Mouse (Mus musculus) adipocyte (in vitro differentiated cells): ENCODE data around the gene Sac3d1.

Source experiments
- DNase-seq: peaks from one replicate; pipeline ENCODE4 v3.0.0-alpha.2; 2016; ENCODE audit warnings: low spot score

Sac3d1 gene

GRCm38 (mm10) chr19:6118677-6119185 is 281 bp upstream of the Sac3d1 start:
- DNase-seq = no peak

DNA sequence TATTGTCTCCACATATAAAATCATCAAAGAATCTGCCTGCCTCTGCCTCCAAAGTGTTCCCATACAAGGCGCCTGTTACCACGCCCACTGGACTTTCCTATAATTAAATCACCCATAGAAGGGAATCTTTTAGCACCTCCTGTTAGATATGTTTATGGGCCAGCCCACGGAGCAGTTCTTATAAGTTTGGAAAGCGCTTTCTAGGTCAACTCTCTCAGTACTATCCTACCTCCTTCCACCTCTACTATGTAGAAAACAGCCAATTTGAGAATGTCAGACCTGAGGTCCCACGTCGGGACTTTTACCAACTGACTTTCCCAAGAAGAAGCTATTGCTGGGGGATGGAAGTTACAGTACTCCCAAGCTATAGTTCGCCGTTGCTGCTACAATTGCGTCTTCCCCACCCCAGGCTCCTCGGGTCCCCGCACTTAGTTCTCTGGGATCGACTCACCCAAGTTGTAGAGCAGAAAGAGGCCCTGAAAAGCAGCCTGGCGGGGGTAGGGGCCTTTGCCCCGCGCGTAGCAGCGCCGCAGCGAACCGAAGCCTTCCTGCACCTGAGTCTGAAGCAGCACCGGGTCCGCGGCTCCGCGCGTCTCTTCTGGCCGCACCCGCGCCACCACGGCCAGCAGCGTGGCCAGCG is 984 bp downstream of the Sac3d1 start:
- DNase-seq = peak; percentile 26

DNA sequence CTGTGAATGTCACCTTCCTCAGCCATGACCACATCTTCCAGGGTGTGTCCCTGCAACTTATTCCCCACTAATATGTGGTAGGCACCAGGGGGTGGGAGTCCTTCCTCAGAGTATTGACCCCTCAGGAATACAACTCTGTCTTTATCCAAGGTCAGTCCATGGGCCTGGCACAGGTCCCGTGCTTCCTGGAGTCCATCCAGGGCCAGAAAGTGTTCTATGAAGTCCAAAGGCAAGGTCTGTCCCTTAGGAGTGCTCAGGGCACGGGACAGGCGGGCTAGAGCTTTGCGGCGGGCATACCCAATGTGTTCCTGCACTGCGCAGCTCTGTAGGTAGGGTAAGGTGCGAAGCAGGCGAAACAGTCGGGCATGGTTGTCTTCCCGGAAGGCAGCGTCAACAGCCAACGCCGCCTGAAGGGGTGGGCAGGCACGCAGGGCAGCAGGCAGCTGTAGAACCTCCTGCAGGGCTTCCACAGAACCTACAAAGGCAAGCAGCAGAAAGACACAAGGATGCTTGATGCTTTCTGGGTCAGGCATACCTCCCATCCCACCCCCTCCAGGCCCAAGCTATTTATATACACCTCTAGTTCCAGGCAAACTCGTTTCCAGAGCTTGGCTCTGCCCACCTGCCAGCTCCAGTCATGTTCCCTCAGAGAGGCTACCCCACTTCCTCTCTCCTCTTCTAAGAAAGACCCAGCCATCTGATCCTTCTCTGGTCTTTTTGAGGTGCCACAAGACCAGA is 2.2 kb downstream of the Sac3d1 start:
- DNase-seq = no peak

- DNase-seq = no peak
These were observed 5.3 kb downstream of the Sac3d1 start for GRCm38 (mm10) chr19:6113116-6113515.

DNA sequence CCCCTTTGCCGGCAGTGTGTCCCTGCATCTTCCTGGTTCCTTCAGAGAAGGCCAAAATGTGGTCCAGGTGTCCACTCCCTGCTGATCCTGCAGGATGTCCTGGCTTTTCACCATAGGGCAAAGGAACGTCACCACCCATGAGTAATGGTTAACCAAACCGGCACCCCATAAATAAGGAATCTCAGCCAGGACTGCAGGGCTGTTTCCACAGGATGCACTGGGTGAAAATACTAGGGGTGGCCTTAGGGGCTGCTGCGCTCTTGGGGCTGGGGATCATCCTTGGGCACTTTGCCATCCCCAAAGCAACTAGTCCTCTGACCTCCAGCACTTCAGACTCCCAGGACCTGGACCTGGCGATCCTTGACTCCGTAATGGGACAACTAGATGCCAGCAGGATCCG is 12.9 kb downstream of the Sac3d1 start, which contains the start of gene Naaladl1:
TSS of gene Naaladl1 (plus strand) at position 197 of the 400 bp plus-strand sequence.
- no peak for DNase-seq

DNA sequence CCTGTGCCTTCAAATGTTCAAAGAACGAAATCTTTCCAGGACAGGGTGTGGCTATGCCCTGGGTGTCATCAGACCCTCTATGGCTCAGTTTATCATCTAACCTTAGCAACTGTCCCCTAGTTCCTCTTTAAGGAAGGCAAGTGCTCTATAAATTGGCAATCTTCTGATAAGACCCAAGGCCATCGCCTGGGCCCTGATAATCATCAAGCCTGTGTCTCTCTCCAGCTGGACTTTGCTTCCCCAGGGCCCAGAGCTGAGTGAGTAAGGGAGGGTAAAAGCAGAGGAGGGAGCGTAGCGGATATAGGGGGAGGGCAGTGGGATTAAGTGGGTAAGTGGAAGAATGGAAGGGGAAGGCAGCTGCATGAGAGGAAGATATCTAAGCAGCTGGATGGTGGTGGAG is 14.0 kb downstream of the Sac3d1 start:
- no peak for DNase-seq

GRCm38 (mm10) chr19:6102169-6102853 is 16.1 kb downstream of the Sac3d1 start:
- no peak for DNase-seq

DNA sequence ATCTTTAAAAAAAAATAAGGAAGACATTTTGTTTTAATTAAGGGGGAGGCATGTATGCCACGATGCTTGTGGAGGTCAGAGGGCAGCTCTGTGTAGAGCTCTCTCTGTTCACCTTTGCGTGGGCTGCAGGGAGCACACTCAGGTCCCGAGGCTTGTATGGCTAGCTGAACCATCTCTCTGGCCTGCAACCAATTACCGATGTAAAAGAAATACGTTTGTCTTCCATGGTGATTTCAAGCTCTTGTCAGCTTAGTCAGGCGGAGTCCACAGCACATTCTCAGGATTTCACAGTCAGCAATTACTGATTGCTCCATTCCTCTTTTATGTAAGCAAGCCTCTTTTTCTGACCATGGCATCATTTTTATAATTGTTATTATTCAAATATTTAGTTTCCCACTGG is 17.3 kb downstream of the Sac3d1 start:
- DNase-seq = no peak

DNA sequence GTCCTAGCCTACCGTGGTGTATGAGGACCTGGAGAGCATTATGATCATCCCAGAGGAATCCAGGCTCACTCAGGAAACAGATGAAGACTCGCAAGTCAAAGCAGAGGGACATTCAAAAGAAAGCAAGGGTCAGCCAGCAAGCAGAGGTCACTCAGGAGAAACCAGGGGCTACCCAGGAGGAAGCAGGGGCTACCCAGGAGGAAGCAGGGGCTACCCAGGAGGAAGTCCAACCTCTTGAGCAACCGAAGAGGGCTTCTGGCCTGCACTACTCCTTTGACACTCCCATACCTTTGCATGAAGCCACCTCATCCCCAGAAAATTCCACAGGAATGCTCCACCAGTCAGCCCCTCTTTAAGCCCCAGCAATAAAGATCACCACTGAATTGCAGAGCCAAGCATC is 20.6 kb downstream of the Sac3d1 start:
- DNase-seq = no peak

DNA sequence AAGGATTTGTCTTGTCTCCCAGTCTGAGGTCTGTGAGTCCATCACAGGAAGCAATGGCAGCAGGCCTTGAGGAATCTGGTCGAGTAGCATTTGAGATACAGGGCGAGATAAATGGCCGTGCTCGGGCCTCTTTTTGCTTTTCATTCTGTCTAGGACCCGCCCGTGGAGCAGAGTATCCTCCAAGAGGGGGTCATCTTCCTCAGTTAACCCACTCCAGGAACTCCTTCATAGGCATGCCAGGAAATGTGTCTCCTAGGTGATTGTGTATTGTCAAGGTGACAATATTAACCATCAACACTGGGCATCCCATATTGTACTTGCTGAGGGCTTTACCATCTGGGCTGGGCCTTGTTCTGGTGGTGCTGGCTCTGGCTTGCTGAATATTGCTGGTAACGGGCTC is 24.3 kb downstream of the Sac3d1 start, which contains the start of gene AC131692.1:
TSS of gene AC131692.1 (plus strand) at position 301 of the 400 bp plus-strand sequence.
- no peak for DNase-seq

DNA sequence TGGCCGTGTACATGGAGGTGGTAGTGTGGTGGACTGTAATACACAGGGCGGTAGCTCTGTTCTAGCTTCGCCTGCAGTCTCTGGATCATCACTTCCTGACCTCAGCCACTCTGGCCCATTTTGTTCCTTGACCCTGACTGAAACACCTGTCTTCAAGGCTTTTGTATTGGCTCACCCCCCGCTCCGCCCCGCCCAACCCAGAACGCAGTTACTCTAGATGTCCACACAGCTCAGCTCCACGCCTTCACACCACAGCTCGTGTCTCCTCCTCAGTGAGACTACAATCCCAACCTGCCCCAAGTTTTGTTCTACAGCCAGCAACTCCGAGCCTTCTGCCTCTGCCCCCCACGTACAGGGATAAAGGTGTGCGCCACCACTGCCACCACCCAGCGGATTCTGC is 29.6 kb downstream of the Sac3d1 start:
- DNase-seq = no peak

DNA sequence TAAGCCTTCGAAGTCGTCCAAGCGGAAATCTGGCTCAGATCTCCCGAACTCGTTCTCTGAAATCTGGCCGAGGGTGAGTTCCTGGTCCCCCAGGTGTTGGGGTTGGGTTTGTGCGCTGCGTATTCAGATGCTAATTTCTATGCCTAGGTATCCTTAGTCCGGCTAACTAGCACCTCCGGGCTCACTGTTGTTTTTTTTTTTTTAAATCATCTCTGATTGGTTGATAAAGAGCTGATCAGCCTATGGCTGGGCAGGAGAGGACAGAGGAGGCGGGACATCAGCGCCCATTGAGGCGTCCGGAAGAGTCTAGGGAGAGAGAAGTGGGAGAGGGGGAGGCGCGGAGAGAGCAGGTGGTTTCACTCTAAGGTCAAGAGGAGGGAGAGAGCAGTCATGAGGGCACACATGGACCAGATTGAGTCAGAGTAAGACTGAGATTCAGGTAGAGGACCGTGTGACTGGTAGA is 33.0 kb downstream of the Sac3d1 start:
- DNase-seq = peak; percentile 76

DNA sequence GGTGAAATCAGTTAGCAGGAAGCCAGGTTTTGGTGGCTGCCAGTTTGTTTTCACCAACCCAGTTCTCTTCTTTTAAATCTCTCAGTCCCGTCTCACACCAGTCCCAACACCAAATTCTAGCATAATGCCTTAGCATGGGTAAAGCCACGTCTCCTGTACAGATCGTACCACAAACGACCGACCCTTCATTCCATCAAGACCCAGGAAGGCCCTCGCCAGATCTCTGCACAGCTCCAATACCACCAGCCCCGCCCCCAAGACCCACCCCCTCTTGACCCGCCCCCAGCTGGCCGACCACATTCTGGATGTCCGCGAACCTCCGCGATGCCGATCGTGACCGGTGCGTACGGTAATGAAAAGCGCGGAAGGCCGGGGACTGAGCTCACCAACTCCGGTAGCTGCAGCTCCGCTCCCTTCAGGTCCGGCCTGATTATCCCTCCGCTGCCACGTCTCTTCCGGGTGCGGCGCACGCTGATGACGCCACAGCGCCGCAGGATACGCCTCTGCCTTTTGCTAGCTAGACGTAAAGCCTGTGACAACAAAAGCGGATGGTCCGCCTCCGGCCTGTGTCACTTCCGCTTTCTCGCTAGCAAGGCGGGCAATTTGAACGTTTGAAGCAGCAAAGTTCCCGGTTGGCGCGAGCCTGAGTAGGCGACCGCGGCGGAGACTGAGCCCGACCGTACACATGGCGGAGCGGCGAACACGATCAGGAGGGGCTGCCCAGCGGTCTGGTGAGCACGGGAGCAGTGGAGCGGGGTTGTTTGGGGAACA is 33.8 kb downstream of the Sac3d1 start, which contains the start of the genes Zfpl1 and Cdca5:
TSS of gene Zfpl1 (minus strand) at position 479 of the 771 bp plus-strand sequence.
TSS of gene Cdca5 (plus strand) at position 506 of the 771 bp plus-strand sequence.
- peak; percentile 99 for DNase-seq

- DNase-seq = no peak
These were observed 36.3 kb downstream of the Sac3d1 start, which contains the start of gene Gm28374 for GRCm38 (mm10) chr19:6082156-6082555. Gene Gm28374 (minus strand): TSS chr19:6082256.

GRCm38 (mm10) chr19:6079983-6080480 is 38.4 kb downstream of the Sac3d1 start, which contains the start of gene Tmem262:
Gene Tmem262 (plus strand): TSS chr19:6080033.
- DNase-seq = no peak

DNA sequence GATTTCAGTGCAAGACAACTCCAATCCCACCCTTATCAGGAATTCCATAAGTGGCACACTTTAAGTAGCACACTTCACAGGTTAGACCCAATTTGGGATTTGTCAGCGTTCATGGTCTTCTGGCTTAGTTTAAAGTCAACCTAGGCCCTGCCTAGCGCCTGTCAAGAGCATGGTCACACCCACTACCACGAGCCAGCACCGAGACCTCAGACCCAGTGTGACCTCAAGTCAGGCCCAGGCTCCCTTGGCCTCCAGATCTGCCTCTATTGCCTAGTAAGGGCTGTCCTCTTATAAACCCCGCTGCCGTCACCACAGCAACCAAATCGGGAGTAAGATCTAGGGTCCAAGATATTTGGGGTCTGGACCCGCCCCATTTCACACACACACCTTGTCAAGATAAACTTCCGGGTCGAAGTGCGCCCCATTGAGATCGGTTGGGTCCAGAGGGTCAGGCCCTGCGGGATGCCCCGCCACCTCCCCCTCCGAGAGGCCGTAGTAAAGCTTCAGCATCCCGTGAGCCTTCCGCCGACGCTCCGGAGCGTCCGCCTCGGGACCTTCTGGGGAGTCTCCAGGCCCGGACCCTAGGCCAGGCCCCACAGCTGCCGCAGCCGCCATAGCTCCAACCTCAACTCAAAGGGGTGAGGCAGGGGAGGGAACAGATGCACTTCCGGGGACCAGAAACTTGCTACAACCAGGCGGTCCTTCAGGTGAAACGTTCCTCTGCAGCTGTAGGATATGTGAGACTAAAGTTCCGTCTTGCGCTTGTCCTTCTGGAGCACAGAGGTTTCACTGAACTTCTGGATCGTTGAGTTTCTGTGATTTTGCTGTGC is 41.7 kb downstream of the Sac3d1 start, which contains the start of gene Vps51:
TSS of gene Vps51 (minus strand) at position 668 of the 830 bp plus-strand sequence.
- DNase-seq = peak; percentile 97

DNA sequence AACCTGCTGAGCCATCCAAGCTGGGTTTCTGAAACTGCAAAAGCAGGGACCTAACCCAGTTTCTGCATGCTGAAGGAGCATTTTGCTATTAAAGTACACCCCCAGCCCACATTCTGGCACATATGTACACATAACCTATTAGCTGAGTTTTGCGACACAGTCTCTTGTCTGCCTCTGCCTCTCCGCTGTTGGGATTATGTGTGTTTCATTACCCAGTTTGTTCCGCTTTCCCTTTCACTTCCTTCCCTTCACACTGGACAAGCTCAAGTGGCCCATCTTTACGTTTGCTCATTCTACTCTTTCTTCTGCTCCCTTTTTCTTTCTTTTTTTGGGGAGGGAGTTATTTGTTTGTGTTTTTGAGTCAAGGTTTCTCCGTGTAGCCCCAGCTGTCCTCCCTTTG is 44.6 kb downstream of the Sac3d1 start:
- no peak for DNase-seq

- DNase-seq = no peak
These were observed 47.2 kb downstream of the Sac3d1 start for GRCm38 (mm10) chr19:6071261-6071660.

DNA sequence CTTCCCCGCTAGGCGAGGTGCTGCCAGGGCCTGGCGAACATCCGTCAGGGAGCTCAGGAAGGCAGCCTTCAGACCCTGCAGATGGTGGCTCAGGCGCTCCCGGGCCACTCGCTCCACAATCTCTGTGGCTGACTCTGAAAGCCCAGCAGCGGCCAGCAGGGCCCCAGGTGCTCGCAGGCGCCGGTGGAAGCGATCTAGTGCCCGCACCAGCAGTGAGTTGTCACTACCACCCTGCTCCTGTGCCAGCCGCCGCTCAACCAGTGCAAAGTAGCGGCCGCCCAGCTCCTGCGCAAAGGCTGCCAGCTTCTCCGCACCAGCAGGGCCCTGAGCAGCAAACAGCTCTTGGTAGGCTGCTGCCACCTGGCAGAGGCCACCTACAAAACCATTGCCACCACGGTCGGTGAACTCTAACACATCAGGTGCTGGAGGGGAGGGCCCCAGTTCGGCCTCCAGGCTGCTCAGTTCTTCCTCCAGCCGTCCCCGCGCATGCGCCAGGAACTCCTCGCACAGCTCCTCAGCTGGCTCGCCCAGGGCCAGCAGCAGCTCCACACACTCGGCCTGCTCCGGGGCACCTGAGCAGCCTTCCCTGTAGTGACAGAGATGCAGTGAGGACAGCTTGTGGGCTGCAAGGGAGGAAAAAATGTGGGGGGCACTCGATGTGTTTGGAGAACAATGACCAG is 47.7 kb downstream of the Sac3d1 start:
- DNase-seq = no peak

- DNase-seq = no peak
These were observed 48.6 kb downstream of the Sac3d1 start for GRCm38 (mm10) chr19:6069851-6070250.
